In the genomic region with DNA sequence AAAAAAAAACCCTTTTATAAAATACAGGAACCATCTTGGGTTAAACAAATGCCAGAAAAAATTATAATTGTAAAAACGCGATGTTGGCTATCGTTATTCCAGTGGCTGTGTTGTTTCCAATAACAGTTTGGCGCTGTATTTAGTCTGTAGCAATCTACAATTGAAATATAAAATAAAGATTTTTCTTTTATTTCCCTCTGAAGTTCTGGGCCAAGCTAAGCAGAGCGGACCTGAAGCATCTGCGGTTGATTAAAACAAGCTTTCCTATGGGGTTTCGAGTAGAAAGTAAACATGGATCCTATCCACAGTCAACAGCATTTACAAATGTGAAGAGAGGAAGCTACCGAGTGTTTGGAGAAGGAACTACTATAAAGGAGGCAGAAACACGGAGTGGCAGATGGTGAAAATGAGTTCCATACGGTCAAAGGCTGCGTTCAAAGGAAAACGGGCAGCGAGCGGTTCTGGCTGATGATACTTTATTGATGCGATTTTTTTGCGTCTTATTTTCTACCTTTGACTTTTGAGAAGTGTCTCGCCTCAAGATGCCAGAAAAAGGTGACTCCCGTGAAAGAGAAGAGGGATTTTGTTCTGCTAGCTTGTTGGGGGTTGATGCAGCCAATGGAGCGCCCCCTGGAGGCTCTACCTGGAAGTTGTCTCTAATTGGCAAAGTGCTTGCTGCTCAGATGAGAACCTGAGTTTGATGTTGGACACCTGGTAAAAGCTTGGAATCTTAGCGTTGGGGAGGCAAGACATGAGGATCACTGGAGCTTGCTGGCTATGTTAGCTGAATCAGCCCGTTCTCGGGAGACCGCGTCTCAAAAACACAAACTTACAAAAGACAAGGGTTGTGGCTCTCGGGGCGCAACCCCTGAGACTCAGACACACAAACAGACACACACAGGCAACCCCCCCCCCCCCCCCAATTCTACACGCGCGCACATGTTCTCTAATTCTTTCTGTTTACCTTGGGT, we compare ENCODE assay signal across 9 mouse cellular contexts.
DNase-seq lines count a peak whose midpoint lies in the region; ATAC-seq and TF ChIP-seq lines count a peak whose summit lies in the region.
"Had no signal": no experiment of that assay in that cellular context is flagged by ENCODE, and none has a peak within 500 bp of the region (broad histone marks: within the 10 kb centered on the region; RNA-seq: fewer than 3 reads in every experiment).

No protein-coding gene starts in this region.

- POLR2A ChIA-PET in Patski (lab: Charles Lee): no interaction called here

- H3K9me3 ChIP-seq in hindbrain, embryonic 14.5 days (ENCODE audit: control insufficient read depth, low read length): no peaks in the 10 kb centered on the region
- no peaks in the 10 kb centered on the region for H3K9me3 ChIP-seq in limb, embryonic 15.5 days
- H3K9me3 ChIP-seq in stomach, embryonic 16.5 days (replicated peaks; ENCODE audit: control insufficient read depth, low read length): no peaks in the 10 kb centered on the region
- H3K9me3 ChIP-seq: neural tube, embryonic 12.5 days had no signal

- peak; percentile 9 for DNase-seq in kidney, adult 9 months
- no peak for DNase-seq in kidney, postnatal 14 days
- DNase-seq in Patski (ENCODE audit: low read depth, low spot score): no peak
- DNase-seq in hindbrain, embryonic 14.5 days (ENCODE audit: low spot score): no peak
- no peak for DNase-seq in T-cell, adult 2 months (ENCODE audit: low spot score)

- H3K36me3 ChIP-seq in hindbrain, embryonic 14.5 days (replicated peaks; ENCODE audit: control insufficient read depth, insufficient read depth): no peaks in the 10 kb centered on the region
- H3K36me3 ChIP-seq in limb, embryonic 15.5 days: no peaks in the 10 kb centered on the region
- H3K36me3 ChIP-seq in stomach, embryonic 16.5 days (ENCODE audit: control insufficient read depth, insufficient read depth, low read length): no peaks in the 10 kb centered on the region
- H3K36me3 ChIP-seq: neural tube, embryonic 12.5 days had no signal

- no peak for TF ChIP-seq POLR2A in cortical plate, adult 2 months (IDR thresholded peaks at IDR 0.05; ENCODE audit: extremely low read depth, insufficient read depth, low read length)

- CTCF ChIA-PET in Patski (lab: Charles Lee): interaction anchor here (1.8 kb wide), 1 partner anchor 10 kb away, joined by 7 read pairs; no protein-coding TSS in a partner anchor

- in situ Hi-C loops in Patski (cut with MboI; ENCODE audit: low pct_unique_long_range_greater_than_20kb): no loop called here

- H3K27me3 ChIP-seq in Patski: peaks cover 24% of the 10 kb centered on the region
- H3K27me3 ChIP-seq in hindbrain, embryonic 14.5 days (ENCODE audit: control insufficient read depth, insufficient read depth, low read length): peaks cover 5% of the 10 kb centered on the region; the same call in 1 of the 2 replicates
- peaks cover 3% of the 10 kb centered on the region; the same call in 1 of the 2 replicates for H3K27me3 ChIP-seq in limb, embryonic 15.5 days
- no peaks in the 10 kb centered on the region for H3K27me3 ChIP-seq in stomach, embryonic 16.5 days (ENCODE audit: control insufficient read depth, insufficient read depth, low read length)
- H3K27me3 ChIP-seq: neural tube, embryonic 12.5 days had no signal

- no peak overlapping the region for H3K4me3 ChIP-seq in cortical plate, adult 2 months (ENCODE audit: insufficient read depth, low read length)
- no peak overlapping the region for H3K4me3 ChIP-seq in hindbrain, embryonic 14.5 days (replicated peaks; ENCODE audit: low read length)
- peak overlapping the region; percentile 21 for H3K4me3 ChIP-seq in limb, embryonic 15.5 days
- H3K4me3 ChIP-seq in stomach, embryonic 16.5 days (replicated peaks; ENCODE audit: low read length): no peak overlapping the region
- H3K4me3 ChIP-seq: neural tube, embryonic 12.5 days had no signal

- H3K9ac ChIP-seq in hindbrain, embryonic 14.5 days: no peak overlapping the region
- no peak overlapping the region for H3K9ac ChIP-seq in limb, embryonic 15.5 days
- no peak overlapping the region for H3K9ac ChIP-seq in stomach, embryonic 16.5 days (ENCODE audit: low read length)
- H3K9ac ChIP-seq: neural tube, embryonic 12.5 days had no signal

- no peak for ATAC-seq in Patski
- ATAC-seq in hindbrain, embryonic 14.5 days (ENCODE audit: low FRiP score): no peak
- peak; percentile 72; the same call in 1 of the 2 replicates for ATAC-seq in limb, embryonic 15.5 days (ENCODE audit: insufficient number of reproducible peaks, low FRiP score, low TSS enrichment, low read depth)
- ATAC-seq in stomach, embryonic 16.5 days (ENCODE audit: insufficient read depth, low FRiP score): no peak

- peak; percentile 62 for TF ChIP-seq CTCF in Patski (IDR thresholded peaks at IDR 0.05)
- peak; percentile 44 for TF ChIP-seq CTCF in cortical plate, adult 2 months (IDR thresholded peaks at IDR 0.05; ENCODE audit: extremely low read depth, insufficient read depth, low read length)

- no peaks in the 10 kb centered on the region for H3K4me1 ChIP-seq in cortical plate, adult 2 months (ENCODE audit: control insufficient read depth, insufficient read depth, low read length)
- no peaks in the 10 kb centered on the region for H3K4me1 ChIP-seq in hindbrain, embryonic 14.5 days (replicated peaks; ENCODE audit: control insufficient read depth, insufficient read depth, low read length)
- peaks cover 9% of the 10 kb centered on the region; the same call in 1 of the 2 replicates for H3K4me1 ChIP-seq in limb, embryonic 15.5 days
- peaks cover 3% of the 10 kb centered on the region; the same call in 1 of the 2 replicates for H3K4me1 ChIP-seq in stomach, embryonic 16.5 days (ENCODE audit: control insufficient read depth, insufficient read depth, low read length)
- H3K4me1 ChIP-seq: neural tube, embryonic 12.5 days had no signal

- 64% methylated on average over 29 of the region's 29 CpGs for WGBS in hindbrain, embryonic 14.5 days
- 37% methylated on average over 29 of the region's 29 CpGs for WGBS in limb, embryonic 15.5 days
- WGBS in stomach, embryonic 16.5 days: 54% methylated on average over 29 of the region's 29 CpGs

- H3K4me2 ChIP-seq in hindbrain, embryonic 14.5 days (replicated peaks): 0 out of 2 replicates have a peak overlapping the region, but pooled peaks have one; percentile 7
- H3K4me2 ChIP-seq in limb, embryonic 15.5 days: peak overlapping the region; percentile 37
- H3K4me2 ChIP-seq in stomach, embryonic 16.5 days (ENCODE audit: low read depth, low read length): peak overlapping the region; percentile 25
- H3K4me2 ChIP-seq: neural tube, embryonic 12.5 days had no signal

- H3K27ac ChIP-seq in cortical plate, adult 2 months (ENCODE audit: insufficient read depth, low read length): no peak overlapping the region
- no peak overlapping the region for H3K27ac ChIP-seq in hindbrain, embryonic 14.5 days
- H3K27ac ChIP-seq in limb, embryonic 15.5 days: peak overlapping the region; percentile 59
- peak overlapping the region; percentile 24; the same call in 1 of the 2 replicates for H3K27ac ChIP-seq in stomach, embryonic 16.5 days (ENCODE audit: low read length)
- H3K27ac ChIP-seq: neural tube, embryonic 12.5 days had no signal

Comparison
In these comparisons a context has a peak if more than half of its experiments do, and no peak if none do; other contexts are left out.
1. H3K27ac ChIP-seq: peak in limb, embryonic 15.5 days (single experiment) and stomach, embryonic 16.5 days (single experiment); none in cortical plate, adult 2 months (single experiment) and hindbrain, embryonic 14.5 days (single experiment).
2. Peak in every context shown above with its lines, with median percentiles within 50 percentile points of each other: H3K4me2 ChIP-seq.